Mouse (Mus musculus): ENCODE measurements around the gene Yars2.
"Not testable (repeated sequence)": the region's sequence is repeated elsewhere in the genome, so short reads cannot be mapped to it uniquely, and the experiment has no call there.

GRCm38 (mm10) chr16:16359101-16359482 lies 56.3 kb downstream of the Yars2 start:
- TF ChIP-seq POLR2A (IDR thresholded peaks at IDR 0.05; ENCODE audit: control insufficient read depth, extremely low read depth, insufficient read depth, low read length, poor library complexity); CTCF (IDR thresholded peaks at IDR 0.05; ENCODE audit: borderline replicate concordance, control insufficient read depth, extremely low read depth, insufficient read depth, low read length, poor library complexity): not testable (repeated sequence)

All from thymus, adult 2 months (tissue).